Mouse (Mus musculus): ENCODE data around the gene Slc2a12. TPM values are rescaled to one million over a fixed set of nuclear protein-coding genes. Genes with fewer than 3 reads are reported as not detected.

Gene Slc2a12
- total RNA-seq, 2 experiments from 2014 or later = 2.6 to 4.0 TPM

DNA sequence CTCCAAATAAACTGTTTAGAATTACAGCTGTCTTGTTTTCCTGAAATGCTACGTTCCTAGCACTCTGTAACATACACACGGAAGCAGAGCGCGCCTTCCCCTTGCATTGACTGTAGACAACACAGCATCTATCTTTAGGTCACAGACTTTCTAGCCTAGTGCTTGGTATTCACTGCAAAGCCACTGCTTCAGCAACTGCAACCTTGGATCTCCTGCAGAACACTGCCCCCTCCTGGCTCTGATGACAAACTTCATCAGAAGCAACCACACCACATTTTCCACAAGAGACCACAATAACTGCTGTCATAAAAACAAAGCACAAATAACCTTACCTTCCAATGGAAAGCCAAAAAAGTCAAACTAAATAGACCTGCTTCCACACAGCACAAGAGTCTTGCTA, 69.7 kb downstream of the Slc2a12 start:
- intact Hi-C loops (cut with DNase I) = loop anchor here (5.0 to 10.0 kb wide), 2 partner anchors 100 to 137 kb away; no protein-coding TSS in a partner anchor
- peak; percentile 42 to 48 for DNase-seq (ENCODE audit: extremely low spot score in 1 of 2, low spot score in 2 of 2)

DNA sequence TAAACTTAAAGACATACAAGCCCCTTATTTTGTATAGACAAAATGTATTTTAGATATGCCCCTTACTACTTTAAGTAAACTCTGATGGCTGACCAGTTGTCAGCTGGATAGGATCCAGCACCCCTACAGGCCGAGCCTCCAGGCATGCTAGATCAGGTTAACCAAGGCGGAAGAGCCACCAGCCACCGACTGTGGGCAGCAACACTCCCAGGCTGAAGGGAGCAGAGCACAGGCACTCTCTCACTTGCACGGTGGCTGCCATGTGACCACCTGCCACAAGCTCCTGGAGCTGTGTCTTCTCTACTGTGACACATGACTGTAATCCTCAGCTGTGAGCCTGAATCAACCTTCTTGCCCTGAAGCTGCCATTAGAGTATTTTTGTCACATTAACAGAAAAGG, 73.7 kb downstream of the Slc2a12 start:
- DNase-seq (ENCODE audit: extremely low spot score in 1 of 2, low spot score in 2 of 2) = no peak
- intact Hi-C loops (cut with DNase I) = loop anchor here (10.0 kb wide), 1 partner anchor 104 kb away; no protein-coding TSS in a partner anchor

GRCm38 (mm10) chr10:22720781-22721529, 76.1 kb downstream of the Slc2a12 start:
- intact Hi-C loops (cut with DNase I) = no loop called here
- no peak for DNase-seq (ENCODE audit: extremely low spot score in 1 of 2, low spot score in 2 of 2)

DNA sequence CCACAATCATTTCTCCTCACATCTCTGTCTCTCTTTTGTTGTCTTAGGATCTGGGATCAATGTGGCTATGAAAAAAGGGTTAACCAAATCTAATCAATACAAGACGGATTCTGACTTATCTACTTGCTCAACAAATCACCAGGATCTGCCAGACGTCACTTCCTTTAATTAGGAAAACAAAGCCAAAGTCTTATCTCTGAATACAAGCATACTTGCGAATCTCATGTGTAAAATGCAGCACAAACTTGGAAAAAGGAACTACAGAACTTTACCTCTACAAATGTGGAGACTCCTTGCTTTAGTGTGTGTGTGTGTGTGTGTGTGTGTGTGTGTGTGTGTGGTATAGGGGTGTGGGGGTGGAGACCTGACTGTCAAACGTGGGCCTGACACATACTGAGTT, 80.4 kb downstream of the Slc2a12 start:
- DNase-seq (ENCODE audit: extremely low spot score in 1 of 2, low spot score in 2 of 2) = no peak

GRCm38 (mm10) chr10:22726295-22726694, 81.5 kb downstream of the Slc2a12 start:
- DNase-seq (ENCODE audit: extremely low spot score in 1 of 2, low spot score in 2 of 2) = no peak
- intact Hi-C loops (cut with DNase I) = no loop called here

More for the DNA sequence above, 80.4 kb downstream of the Slc2a12 start:
- intact Hi-C loops (cut with DNase I) = no loop called here

GRCm38 (mm10) chr10:22728257-22728656, 83.4 kb downstream of the Slc2a12 start:
- intact Hi-C loops (cut with DNase I) = no loop called here
- no peak for DNase-seq (ENCODE audit: extremely low spot score in 1 of 2, low spot score in 2 of 2)

- DNase-seq (ENCODE audit: extremely low spot score in 1 of 2, low spot score in 2 of 2) = no peak
- intact Hi-C loops (cut with DNase I) = no loop called here
Observed at GRCm38 (mm10) chr10:22730266-22730991, 85.6 kb downstream of the Slc2a12 start.

DNA sequence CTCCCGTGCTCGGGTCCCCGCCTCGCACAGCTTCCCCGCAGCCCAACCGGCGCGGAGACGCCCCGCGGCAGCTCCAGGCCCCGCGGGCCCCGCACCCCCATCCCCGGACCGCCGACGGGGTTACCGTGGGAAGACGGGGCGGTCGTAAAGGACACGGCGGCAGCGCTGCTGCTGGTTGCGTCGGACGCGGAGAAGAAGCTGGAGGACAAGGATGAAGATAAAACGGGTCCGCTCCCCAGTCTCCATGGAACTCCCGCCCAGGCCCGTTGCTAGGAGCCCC, 86.1 kb downstream of the Slc2a12 start:
- DNase-seq (ENCODE audit: extremely low spot score in 1 of 2, low spot score in 2 of 2) = no peak
- intact Hi-C loops (cut with DNase I) = no loop called here

GRCm38 (mm10) chr10:22731272-22732093, 86.7 kb downstream of the Slc2a12 start, which contains the start of gene Tbpl1:
Gene Tbpl1, minus strand, starts transcription at chr10:22731938.
- intact Hi-C loops (cut with DNase I) = no loop called here
- DNase-seq (ENCODE audit: extremely low spot score in 1 of 2, low spot score in 2 of 2) = peak; percentile 94 to 96

DNA sequence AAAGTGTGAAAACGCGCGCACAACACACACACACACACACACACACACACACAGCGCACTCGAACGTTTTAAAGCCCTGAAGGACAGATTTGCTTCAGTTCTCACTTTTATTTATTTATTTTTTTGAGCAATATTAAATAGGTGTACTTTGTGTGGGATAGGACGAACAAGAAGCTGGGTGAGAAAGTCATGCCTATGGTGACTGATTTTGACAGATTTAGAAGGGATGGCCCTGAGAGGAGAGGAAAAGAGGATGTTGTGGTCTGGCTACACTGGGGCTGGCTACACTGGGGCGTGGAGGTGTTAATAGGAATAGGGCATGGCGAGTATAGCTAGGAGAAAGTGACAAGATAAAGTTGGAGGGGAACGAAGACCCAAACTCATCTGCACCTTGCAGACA, 87.4 kb downstream of the Slc2a12 start:
- intact Hi-C loops (cut with DNase I) = no loop called here
- DNase-seq (ENCODE audit: extremely low spot score in 1 of 2, low spot score in 2 of 2) = no peak

DNA sequence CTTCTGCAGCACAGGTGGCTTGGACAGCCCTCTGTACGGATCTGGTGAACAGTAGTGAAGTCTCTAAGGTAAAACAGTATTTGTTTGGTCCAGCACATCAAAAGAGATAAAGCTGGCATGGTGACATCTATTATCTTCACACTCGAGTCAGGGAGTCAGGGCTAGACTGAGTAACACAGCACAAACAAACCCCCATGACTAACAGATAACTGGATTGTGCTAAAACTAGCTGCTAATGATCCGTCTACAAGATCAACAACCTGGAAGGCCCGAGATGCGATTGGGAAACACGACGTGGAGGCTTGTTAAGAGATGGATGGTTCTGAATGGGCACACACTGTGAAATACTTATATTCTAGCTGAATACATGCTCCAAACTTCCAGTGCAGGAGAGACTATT, 101.1 kb downstream of the Slc2a12 start:
- intact Hi-C loops (cut with DNase I) = no loop called here
- no peak for DNase-seq (ENCODE audit: extremely low spot score in 1 of 2, low spot score in 2 of 2)

GRCm38 (mm10) chr10:22746334-22747322, 101.8 kb downstream of the Slc2a12 start:
- intact Hi-C loops (cut with DNase I) = no loop called here
- DNase-seq (ENCODE audit: extremely low spot score in 1 of 2, low spot score in 2 of 2) = peak; percentile 25 to 68

GRCm38 (mm10) chr10:22751175-22751682, 106.4 kb downstream of the Slc2a12 start:
- intact Hi-C loops (cut with DNase I) = no loop called here
- DNase-seq (ENCODE audit: extremely low spot score in 1 of 2, low spot score in 2 of 2) = no peak

Small RNA genes within 50 kb of the gene (microRNA-seq; reads per million reads assigned to microRNA genes)
- not detected for gene Mir7663

Other genes with a start within 250 kb of the Slc2a12 start
- 10 to 100 TPM; 65.2 to 68.5 TPM for gene Tbpl1, start 86.9 kb downstream of the Slc2a12 start, total RNA-seq (2021)
- not detected for gene Tcf21, start 175.2 kb downstream of the Slc2a12 start, total RNA-seq (2021)